Mouse (Mus musculus) left cerebral cortex, adult 18-20 months (tissue): ENCODE measurements around the gene Ring1. TPM values are rescaled to one million over a fixed set of nuclear protein-coding genes. Genes with fewer than 3 reads are reported as not detected.
"Not testable (repeated sequence)": the region's sequence is repeated elsewhere in the genome, so short reads cannot be mapped to it uniquely, and the experiment has no call there.

Experiments used
- DNase-seq, 2 experiments: peaks; one replicate each; pipeline ENCODE4 v3.0.0; 2021 to 2022; ENCODE audit warnings: low spot score in 2 of 2, mixed read lengths in 1 of 2
- microRNA-seq, 2 experiments: library from miRNA; unstranded; fragments of <30 nt; microRNA quantifications; one replicate each; pipeline ENCODE4 v1.2.0; 2021
- total RNA-seq, 2 experiments: library from RNA; stranded (reverse); gene quantifications; 2 replicates each; pipeline ENCODE4 v1.2.3; 2021

Ring1 gene
- total RNA-seq, 2 experiments from 2014 or later, result 31.6 to 34.6 TPM

DNA sequence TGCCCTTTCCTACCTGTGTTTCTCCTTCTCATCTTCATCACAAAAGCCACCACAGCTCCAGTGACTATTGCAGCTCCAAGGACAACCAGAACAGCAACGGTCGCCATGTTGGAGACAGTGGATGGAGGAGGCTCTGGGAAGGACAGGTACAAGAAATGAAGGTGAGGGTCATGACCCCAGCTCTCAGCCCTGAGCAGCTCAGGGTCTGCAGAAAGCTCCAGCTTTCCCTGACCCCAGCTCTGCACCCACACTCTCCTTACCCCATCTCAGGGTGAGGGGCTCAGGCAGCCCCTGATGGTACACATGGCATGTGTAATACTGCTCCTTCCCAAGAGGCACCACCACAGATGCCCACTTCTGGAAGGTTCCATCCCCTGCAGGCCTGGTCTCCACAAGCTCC, 27.5 kb downstream of the Ring1 start:
- not testable (repeated sequence) for DNase-seq

- DNase-seq, result no peak
Observed at GRCm38 (mm10) chr17:33995651-33996050, 28.8 kb downstream of the Ring1 start.

- no peak for DNase-seq
Observed at GRCm38 (mm10) chr17:33994959-33995358, 29.5 kb downstream of the Ring1 start.

DNA sequence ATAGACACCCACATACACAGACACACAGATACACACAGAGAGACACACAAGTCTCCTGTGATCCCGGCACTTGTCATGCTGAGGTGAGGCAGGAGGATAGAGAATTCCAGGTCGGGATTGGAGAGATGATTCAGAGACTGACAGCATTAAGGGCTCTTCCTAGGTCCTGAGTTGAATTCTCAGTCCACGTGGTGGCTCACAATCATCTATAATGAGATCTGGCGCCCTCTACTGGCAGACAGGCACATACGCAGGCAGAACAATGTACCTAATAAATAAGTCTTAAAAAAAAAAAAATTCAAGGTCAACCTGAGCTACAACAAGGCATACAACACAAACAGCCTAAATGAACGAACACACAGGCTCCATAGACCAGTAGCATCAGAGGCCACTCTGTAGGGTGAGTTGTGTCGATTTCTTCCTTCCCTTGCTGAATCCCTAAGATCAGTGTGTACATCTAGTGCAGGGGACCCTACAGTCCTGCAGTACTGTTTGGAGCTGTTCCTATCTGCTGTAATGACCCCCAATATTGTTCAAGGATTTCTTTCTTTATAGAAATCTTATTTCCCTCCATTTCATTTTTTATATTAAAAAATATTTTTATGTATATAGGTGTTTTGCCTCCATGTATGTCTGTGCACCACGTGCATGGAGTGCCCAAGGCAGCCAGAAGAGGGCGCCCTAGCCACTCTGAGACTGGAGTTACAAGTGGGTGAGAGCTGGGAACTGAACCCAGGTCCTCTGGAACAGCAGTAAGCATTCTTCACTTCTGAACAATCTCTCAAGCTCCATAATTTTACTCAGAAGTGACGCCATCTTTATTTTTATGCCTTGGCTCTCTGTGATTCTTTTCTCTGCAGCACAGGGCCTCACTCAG, 32.5 kb downstream of the Ring1 start:
- DNase-seq, result peak in 1 of 2 experiments; percentile 60

DNA sequence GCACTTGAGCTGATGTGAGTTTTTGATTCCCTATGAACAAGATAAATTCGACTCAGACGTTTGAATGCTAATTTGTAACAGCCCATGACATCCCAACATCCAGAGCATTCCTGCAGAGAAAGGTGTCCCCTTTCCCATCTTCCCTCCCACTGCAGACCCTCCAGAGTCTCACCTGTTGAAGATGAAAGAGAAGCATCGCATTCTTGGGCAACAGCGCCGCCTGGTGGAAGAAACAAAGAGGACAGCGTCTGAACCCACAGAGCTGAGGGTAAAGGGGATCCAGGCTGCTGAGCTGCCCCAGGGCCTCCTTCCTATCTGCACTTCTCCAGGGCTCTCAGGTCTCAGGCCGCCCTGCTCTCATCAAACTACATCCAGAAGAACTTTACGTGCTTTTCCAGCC, 42.3 kb downstream of the Ring1 start:
- DNase-seq, result peak in 1 of 2 experiments; percentile 67

GRCm38 (mm10) chr17:33981192-33981909, 43.1 kb downstream of the Ring1 start:
- peak; percentile 81 to 87 for DNase-seq

DNA sequence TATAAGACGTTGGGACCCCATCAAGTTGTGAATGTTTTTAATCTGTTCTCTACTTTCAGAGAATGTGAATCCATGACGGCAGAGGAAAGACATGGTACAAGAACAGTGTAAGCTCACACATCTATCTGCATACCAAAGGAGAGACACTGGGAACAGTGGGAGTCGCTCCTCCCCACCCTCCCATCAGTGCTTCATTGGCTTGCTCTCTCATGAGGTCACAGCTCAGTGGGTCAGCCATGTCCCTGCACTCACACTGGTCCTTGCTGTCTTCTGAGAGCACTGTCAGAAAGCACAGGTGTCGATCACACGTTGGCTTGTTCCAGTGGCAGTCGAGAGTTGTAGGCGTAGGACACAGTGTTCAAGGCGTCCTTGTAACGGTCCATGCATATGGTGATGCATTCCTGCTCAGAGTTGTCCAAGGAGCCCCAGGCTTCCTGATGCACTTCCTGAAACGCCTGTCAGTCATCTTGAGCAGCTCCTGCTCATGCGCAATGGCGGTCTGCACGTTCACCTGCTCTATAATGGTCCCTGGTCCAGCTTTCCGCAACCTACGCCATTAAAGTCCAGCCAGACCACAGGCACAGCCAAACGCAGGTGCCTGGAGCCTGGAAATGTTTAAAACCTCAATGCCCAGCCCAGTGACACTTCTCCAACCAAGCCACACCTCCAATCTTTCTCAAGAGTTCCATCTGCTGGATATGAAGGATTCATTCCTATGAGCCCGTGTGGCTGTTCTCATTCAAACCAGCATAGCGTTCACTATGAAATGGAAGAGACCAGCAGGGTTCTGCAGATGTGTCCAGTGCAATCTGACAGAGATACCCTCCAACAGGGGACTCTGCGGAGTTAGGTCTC, 44.1 kb downstream of the Ring1 start:
- DNase-seq, result no peak

GRCm38 (mm10) chr17:33979512-33980050, 44.9 kb downstream of the Ring1 start:
- DNase-seq, result no peak

DNA sequence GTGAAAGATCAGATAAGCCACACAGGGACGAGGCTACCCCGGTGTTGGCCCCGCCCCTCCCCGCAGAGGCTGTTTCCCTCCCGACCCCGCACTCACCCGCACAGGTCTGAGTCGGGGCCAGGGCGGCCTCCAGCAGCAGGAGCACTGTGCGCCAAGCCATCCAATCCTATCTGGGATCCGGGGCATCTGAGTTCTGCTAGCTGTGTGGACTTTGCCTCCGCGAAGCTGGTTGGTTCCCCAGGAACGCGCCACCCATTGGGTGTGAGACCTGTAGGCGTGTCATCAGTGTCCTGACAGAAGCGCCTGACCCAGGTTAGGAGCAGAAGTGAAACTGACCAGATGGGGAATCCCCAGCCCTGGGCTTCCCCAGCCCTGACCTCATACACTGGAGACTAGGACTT, 45.8 kb downstream of the Ring1 start:
- peak in 1 of 2 experiments; percentile 38 for DNase-seq

- DNase-seq, result no peak
Observed at GRCm38 (mm10) chr17:33977861-33978557, 46.5 kb downstream of the Ring1 start.

- DNase-seq, result no peak
Observed at GRCm38 (mm10) chr17:33973572-33973971, 50.9 kb downstream of the Ring1 start.

DNA sequence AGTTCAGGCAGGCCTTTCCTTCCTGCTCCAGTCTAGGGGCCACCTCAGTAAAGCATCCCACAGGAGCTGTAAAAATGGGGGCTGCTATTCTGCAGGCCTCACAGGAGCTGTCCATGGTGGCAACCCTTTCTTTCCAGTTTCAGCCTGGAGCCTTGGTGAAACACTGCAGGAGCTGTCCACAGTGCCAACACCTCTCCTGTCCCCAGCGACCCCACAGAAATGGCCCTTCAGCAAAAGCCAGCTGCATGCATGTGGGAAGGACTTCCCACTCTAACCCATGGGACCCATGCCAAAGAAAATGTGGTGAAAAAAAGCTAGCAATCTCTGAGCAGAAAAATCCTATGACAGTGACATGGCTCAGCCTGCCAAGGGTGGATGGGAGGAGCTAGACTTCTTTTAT, 51.8 kb downstream of the Ring1 start:
- no peak for DNase-seq

Small RNAs within 50 kb of the gene (microRNA-seq; reads per million reads assigned to microRNA genes)
- gene Mir219a-1, result 0 reads per million in 2 experiments
- 0 reads per million in 2 experiments for gene Mir219c

Other genes with a start within 250 kb of the Ring1 start
- 1 to 10 TPM; 1.4 to 2.2 TPM for gene Angptl4, start 242.8 kb downstream of the Ring1 start, total RNA-seq
- 10 to 100 TPM; 27.5 to 32.7 TPM for gene Kank3, start 214.2 kb downstream of the Ring1 start, total RNA-seq
- gene Rps28, start 200.1 kb downstream of the Ring1 start, total RNA-seq, result 100 to 1,000 TPM; 702 to 765 TPM
- 100 to 1,000 TPM; 194 to 196 TPM for gene Ndufa7, start 200.1 kb downstream of the Ring1 start, total RNA-seq
- gene Cd320, start 181.6 kb downstream of the Ring1 start, total RNA-seq, result 10 to 100 TPM; 24.2 to 24.4 TPM
- not detected for gene Gm7029, start 150.8 kb downstream of the Ring1 start, total RNA-seq
- gene Kifc1, start 134.0 kb downstream of the Ring1 start, total RNA-seq, result 1 to 10 TPM; 2.5 to 2.8 TPM
- under 1 TPM in 1 of 2 experiments, not detected in 1; 0.58 TPM for gene Platr17, start 119.5 kb downstream of the Ring1 start, total RNA-seq
- 10 to 100 TPM; 27.4 to 34.7 TPM for gene Daxx, start 115.3 kb downstream of the Ring1 start, total RNA-seq
- gene Tapbp, start 108.8 kb downstream of the Ring1 start, total RNA-seq, result 10 to 100 TPM; 42.0 to 53.5 TPM
- 10 to 100 TPM; 33.0 to 35.5 TPM for gene Zbtb22, start 108.8 kb downstream of the Ring1 start, total RNA-seq
- 10 to 100 TPM; 62.2 to 63.5 TPM for gene Rgl2, start 95.1 kb downstream of the Ring1 start, total RNA-seq
- 10 to 100 TPM; 92.3 to 94.0 TPM for gene Pfdn6, start 84.3 kb downstream of the Ring1 start, total RNA-seq
- gene Wdr46, start 84.0 kb downstream of the Ring1 start, total RNA-seq, result 10 to 100 TPM; 12.5 to 13.8 TPM
- 1 to 10 TPM; 5.9 to 6.5 TPM for gene B3galt4, start 73.2 kb downstream of the Ring1 start, total RNA-seq
- 10 to 100 TPM; 71.1 to 71.2 TPM for gene Vps52, start 68.9 kb downstream of the Ring1 start, total RNA-seq
- gene Rps18, start 68.7 kb downstream of the Ring1 start, total RNA-seq, result 100 to 1,000 TPM; 332 to 337 TPM
- 10 to 100 TPM; 30.9 to 33.6 TPM for gene H2-K1, start 24.3 kb downstream of the Ring1 start, total RNA-seq
- gene H2-Ke6, start 3.4 kb upstream of the Ring1 start, total RNA-seq, result 10 to 100 TPM; 39.3 to 43.2 TPM
- 100 to 1,000 TPM in 1 of 2 experiments, 10 to 100 TPM in 1; 96.1 to 101 TPM for gene Slc39a7, start 7.0 kb upstream of the Ring1 start, total RNA-seq
- gene Rxrb, start 7.1 kb upstream of the Ring1 start, total RNA-seq, result 10 to 100 TPM; 80.6 to 84.1 TPM
- 10 to 100 TPM; 14.5 to 14.6 TPM for gene Col11a2, start 14.8 kb upstream of the Ring1 start, total RNA-seq
- gene H2-Oa, start 67.7 kb upstream of the Ring1 start, total RNA-seq, result not detected
- gene H2-DMa, start 94.9 kb upstream of the Ring1 start, total RNA-seq, result 10 to 100 TPM; 22.3 to 26.5 TPM
- 100 to 1,000 TPM; 177 to 179 TPM for gene Brd2, start 98.0 kb upstream of the Ring1 start, total RNA-seq
- gene H2-DMb2, start 118.6 kb upstream of the Ring1 start, total RNA-seq, result 1 to 10 TPM; 1.2 to 1.8 TPM
- gene H2-DMb1, start 128.4 kb upstream of the Ring1 start, total RNA-seq, result 1 to 10 TPM; 2.2 to 2.7 TPM
- gene Tap1, start 162.9 kb upstream of the Ring1 start, total RNA-seq, result 1 to 10 TPM; 3.1 to 3.2 TPM
- gene Psmb9, start 163.1 kb upstream of the Ring1 start, total RNA-seq, result 1 to 10 TPM; 2.6 to 2.8 TPM
- 1 to 10 TPM; 4.6 to 5.5 TPM for gene Psmb8, start 173.0 kb upstream of the Ring1 start, total RNA-seq
- gene Tap2, start 178.8 kb upstream of the Ring1 start, total RNA-seq, result 10 to 100 TPM; 10.7 to 11.7 TPM
- gene H2-Ob, start 214.2 kb upstream of the Ring1 start, total RNA-seq, result under 1 TPM; 0.40 to 0.44 TPM
- gene H2-Ab1, start 233.0 kb upstream of the Ring1 start, total RNA-seq, result 1 to 10 TPM; 3.2 to 5.2 TPM